Mouse (Mus musculus) layer of hippocampus, postnatal 14 days (tissue): ENCODE measurements at regions not wholly inside any gene's neighbourhood (a gene's known extent, or its start where the extent isn't known, plus 50 kb on each side); places are given as distances from the start of the nearest gene placed in this dataset.

Experiments
- DNase-seq, 2 experiments: peaks; one replicate each; pipeline ENCODE4 v3.0.0; 2021 to 2022; ENCODE audit warnings: low spot score in 2 of 2, mixed read lengths in 1 of 2

DNA sequence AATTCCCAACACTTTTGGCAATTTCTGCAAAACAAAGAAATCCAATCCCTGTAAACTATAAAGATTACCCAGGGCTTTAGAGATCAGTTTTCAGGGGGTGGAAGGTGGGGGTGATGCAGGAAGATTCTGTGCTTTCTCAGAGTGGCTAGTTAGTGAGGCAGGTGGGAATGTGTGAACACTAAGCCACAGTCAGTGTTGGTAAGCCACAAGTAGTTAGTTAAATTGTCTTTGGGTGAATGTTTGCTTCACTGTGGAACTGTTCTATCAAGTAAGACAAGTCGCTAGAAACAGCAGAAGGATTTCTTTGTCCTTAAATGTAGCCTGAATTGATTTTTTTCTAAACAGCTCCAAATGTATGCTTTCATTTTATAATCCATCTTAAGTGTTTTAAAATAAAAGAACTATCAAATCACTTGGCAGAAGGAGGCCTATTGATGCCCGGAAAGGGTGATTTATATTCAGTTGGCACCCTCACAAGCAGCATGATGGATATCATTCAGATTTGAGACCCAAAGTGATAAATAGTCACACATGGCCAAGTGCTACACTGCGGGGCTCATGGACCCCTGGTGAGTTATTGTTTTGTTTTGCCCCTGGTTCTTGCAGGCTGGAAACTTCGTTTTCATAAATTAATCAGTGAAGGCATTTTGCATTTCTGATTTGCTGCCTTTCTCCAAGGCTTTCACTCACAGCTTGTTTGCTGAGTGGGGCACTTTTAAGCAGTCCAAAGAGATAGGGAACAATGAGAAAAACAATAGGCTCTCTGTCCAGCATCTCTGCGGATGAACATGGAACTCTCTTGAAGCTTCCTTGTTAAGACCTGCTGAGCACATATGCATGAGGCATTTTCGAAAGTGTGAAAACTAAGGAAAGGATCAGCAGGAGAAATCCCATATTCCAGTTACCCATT lies 325.4 kb downstream of the 4933405O20Rik start:
- DNase-seq, result peak in 1 of 2 experiments; percentile 5

DNA sequence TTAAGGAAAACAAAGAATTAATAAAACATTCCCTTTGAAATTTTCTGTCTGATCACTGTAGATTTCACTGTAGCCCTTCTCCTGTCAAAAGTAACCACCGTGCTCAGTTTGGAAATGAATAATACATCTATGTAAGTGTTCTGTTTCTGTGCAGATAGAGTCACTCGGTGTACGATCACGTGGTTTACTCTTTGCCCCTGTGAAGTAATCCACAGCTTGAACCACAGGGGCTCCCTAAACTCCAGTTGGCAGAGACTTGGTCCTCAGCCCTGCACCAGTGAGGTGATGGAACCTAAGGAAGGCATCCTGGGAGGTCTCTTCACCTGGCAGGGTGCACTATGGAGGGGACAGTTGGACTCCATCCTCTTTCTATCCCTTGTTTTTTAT lies 326.0 kb downstream of the 4933405O20Rik start:
- no peak for DNase-seq
